Mouse (Mus musculus) Muller cell, postnatal 12 days (primary cell): Measurements from ENCODE around the gene Pml.
"Not testable (repeated sequence)": the region's sequence is repeated elsewhere in the genome, so short reads cannot be mapped to it uniquely, and the experiment has no call there.

Source experiments
- DNase-seq: peaks from one replicate; pipeline ENCODE4 v3.0.0-alpha.2; 2015; ENCODE audit errors: inconsistent ontology term

Gene Pml

GRCm38 (mm10) chr9:58271551-58271950 lies 22.0 kb upstream of the Pml start:
- not testable (repeated sequence) for DNase-seq

- DNase-seq, result no peak
These were observed 21.5 kb upstream of the Pml start for GRCm38 (mm10) chr9:58271109-58271508.

- no peak for DNase-seq
These were observed 20.5 kb upstream of the Pml start for GRCm38 (mm10) chr9:58270081-58270480.

- no peak for DNase-seq
These were observed 19.1 kb upstream of the Pml start for GRCm38 (mm10) chr9:58268384-58269313.

- no peak for DNase-seq
These were observed 17.5 kb upstream of the Pml start for GRCm38 (mm10) chr9:58267046-58267445.

- DNase-seq, result no peak
These were observed 17.0 kb upstream of the Pml start for GRCm38 (mm10) chr9:58266571-58267011.

- no peak for DNase-seq
These were observed 15.8 kb upstream of the Pml start for GRCm38 (mm10) chr9:58265368-58265767.

GRCm38 (mm10) chr9:58262507-58262906 lies 12.9 kb upstream of the Pml start:
- no peak for DNase-seq

- no peak for DNase-seq
These were observed 6.4 kb upstream of the Pml start for GRCm38 (mm10) chr9:58255704-58256685.

GRCm38 (mm10) chr9:58255105-58255504 lies 5.5 kb upstream of the Pml start:
- no peak for DNase-seq

- DNase-seq, result not testable (repeated sequence)
These were observed 4.2 kb upstream of the Pml start for GRCm38 (mm10) chr9:58253805-58254122.

- DNase-seq, result peak; percentile 96
These were observed 3.6 kb upstream of the Pml start, which contains the start of gene Stoml1 for GRCm38 (mm10) chr9:58253033-58253804. Gene Stoml1 (plus strand): TSS chr9:58253164.

GRCm38 (mm10) chr9:58250730-58251129 lies 1.1 kb upstream of the Pml start:
- DNase-seq, result not testable (repeated sequence)

- no peak for DNase-seq
These were observed 736 bp upstream of the Pml start for GRCm38 (mm10) chr9:58250322-58250721.

GRCm38 (mm10) chr9:58248746-58249413 lies 706 bp downstream of the Pml start:
- DNase-seq, result peak; percentile 17

- DNase-seq, result peak; percentile 90
These were observed 2.4 kb downstream of the Pml start for GRCm38 (mm10) chr9:58247064-58247759.

- DNase-seq, result no peak
These were observed 3.4 kb downstream of the Pml start for GRCm38 (mm10) chr9:58246083-58246591.

- DNase-seq, result no peak
These were observed 5.9 kb downstream of the Pml start for GRCm38 (mm10) chr9:58243696-58244095.

GRCm38 (mm10) chr9:58242696-58243095 lies 6.9 kb downstream of the Pml start:
- DNase-seq, result no peak
